Mouse (Mus musculus): ENCODE data around the gene Ssr3. TPM values are rescaled to one million over a fixed set of nuclear protein-coding genes. Genes with fewer than 3 reads are reported as not detected.
"Not testable (repeated sequence)": the region's sequence is repeated elsewhere in the genome, so short reads cannot be mapped to it uniquely, and the experiment has no call there.

Gene Ssr3
- polyA plus RNA-seq, 1 experiment from 2014 or later = 307 TPM

GRCm38 (mm10) chr3:65405781-65406180 lies 13.4 kb upstream of the Ssr3 start:
- Histone ChIP-seq H3K4me3 (ENCODE audit: low read length) (no peak overlapping the region), H3K36me3 (ENCODE audit: insufficient read depth, low read length) (no peaks in the 10 kb centered on the region), H3K4me2 (replicated peaks; ENCODE audit: low read depth, low read length) (no peak overlapping the region), H3K9me3 (ENCODE audit: low read length) (no peaks in the 10 kb centered on the region), H3K27me3 (ENCODE audit: insufficient read depth, low read length) (no peaks in the 10 kb centered on the region), H3K27ac (ENCODE audit: low read length) (no peak overlapping the region), H3K4me1 (ENCODE audit: insufficient read depth, low read length) (no peaks in the 10 kb centered on the region), H3K9ac (replicated peaks; ENCODE audit: low read length) (no peak overlapping the region)
- no peak for ATAC-seq (ENCODE audit: low FRiP score, low TSS enrichment)
- 83% methylated on average over 4 of the region's 4 CpGs for WGBS

- Histone ChIP-seq H3K4me2 (replicated peaks; ENCODE audit: low read depth, low read length) (no peak overlapping the region), H3K27ac (ENCODE audit: low read length) (no peak overlapping the region), H3K36me3 (ENCODE audit: insufficient read depth, low read length) (no peaks in the 10 kb centered on the region), H3K27me3 (ENCODE audit: insufficient read depth, low read length) (no peaks in the 10 kb centered on the region), H3K4me3 (ENCODE audit: low read length) (no peak overlapping the region), H3K4me1 (ENCODE audit: insufficient read depth, low read length) (no peaks in the 10 kb centered on the region), H3K9ac (replicated peaks; ENCODE audit: low read length) (no peak overlapping the region), H3K9me3 (ENCODE audit: low read length) (no peaks in the 10 kb centered on the region)
- ATAC-seq (ENCODE audit: low FRiP score, low TSS enrichment) = no peak
- 94% methylated on average over 3 of the region's 3 CpGs for WGBS
These were observed 5.1 kb upstream of the Ssr3 start for GRCm38 (mm10) chr3:65397566-65397965.

- ATAC-seq (ENCODE audit: low FRiP score, low TSS enrichment) = no peak
- Histone ChIP-seq H3K27me3 (ENCODE audit: insufficient read depth, low read length) (no peaks in the 10 kb centered on the region), H3K4me2 (replicated peaks; ENCODE audit: low read depth, low read length) (no peak overlapping the region), H3K4me1 (ENCODE audit: insufficient read depth, low read length) (no peaks in the 10 kb centered on the region), H3K9ac (replicated peaks; ENCODE audit: low read length) (no peak overlapping the region), H3K4me3 (ENCODE audit: low read length) (no peak overlapping the region), H3K27ac (ENCODE audit: low read length) (no peak overlapping the region), H3K36me3 (ENCODE audit: insufficient read depth, low read length) (no peaks in the 10 kb centered on the region), H3K9me3 (ENCODE audit: low read length) (no peaks in the 10 kb centered on the region)
- WGBS = 82% methylated on average over 4 of the region's 4 CpGs
These were observed 4.5 kb upstream of the Ssr3 start for GRCm38 (mm10) chr3:65396835-65397504.

GRCm38 (mm10) chr3:65395111-65395510 lies 2.7 kb upstream of the Ssr3 start:
- not testable (repeated sequence) for H3K27ac ChIP-seq (ENCODE audit: low read length); H3K27me3 ChIP-seq (ENCODE audit: insufficient read depth, low read length); H3K36me3 ChIP-seq (ENCODE audit: insufficient read depth, low read length); H3K9ac ChIP-seq (replicated peaks; ENCODE audit: low read length); ATAC-seq (ENCODE audit: low FRiP score, low TSS enrichment); H3K9me3 ChIP-seq (ENCODE audit: low read length); H3K4me1 ChIP-seq (ENCODE audit: insufficient read depth, low read length); H3K4me2 ChIP-seq (replicated peaks; ENCODE audit: low read depth, low read length); H3K4me3 ChIP-seq (ENCODE audit: low read length)
- WGBS = 71% methylated on average over 1 of the region's 1 CpGs

- peaks cover 31% of the 10 kb centered on the region for H3K36me3 ChIP-seq (ENCODE audit: insufficient read depth, low read length)
- no peaks in the 10 kb centered on the region for H3K9me3 ChIP-seq (ENCODE audit: low read length)
- 0% methylated on average over 35 of the region's 37 CpGs for WGBS
- no peaks in the 10 kb centered on the region for H3K27me3 ChIP-seq (ENCODE audit: insufficient read depth, low read length)
- peak overlapping the region; percentile 69 for H3K4me2 ChIP-seq (replicated peaks; ENCODE audit: low read depth, low read length)
- H3K4me1 ChIP-seq (ENCODE audit: insufficient read depth, low read length) = peaks cover 5% of the 10 kb centered on the region; the same call in 1 of the 2 replicates
- H3K27ac ChIP-seq (ENCODE audit: low read length) = peak overlapping the region; percentile 95
- H3K9ac ChIP-seq (replicated peaks; ENCODE audit: low read length) = peak overlapping the region; percentile 95
- H3K4me3 ChIP-seq (ENCODE audit: low read length) = peak overlapping the region; percentile 94
- ATAC-seq (ENCODE audit: low FRiP score, low TSS enrichment) = peak; percentile 69
These were observed 521 bp downstream of the Ssr3 start for GRCm38 (mm10) chr3:65391784-65392420.

GRCm38 (mm10) chr3:65391222-65391783 lies 1.1 kb downstream of the Ssr3 start:
- Histone ChIP-seq H3K4me3 (ENCODE audit: low read length) (peak overlapping the region; percentile 94), H3K9ac (replicated peaks; ENCODE audit: low read length) (peak overlapping the region; percentile 95), H3K4me1 (ENCODE audit: insufficient read depth, low read length) (peaks cover 5% of the 10 kb centered on the region; the same call in 1 of the 2 replicates), H3K27ac (ENCODE audit: low read length) (peak overlapping the region; percentile 95), H3K27me3 (ENCODE audit: insufficient read depth, low read length) (no peaks in the 10 kb centered on the region), H3K36me3 (ENCODE audit: insufficient read depth, low read length) (peaks cover 37% of the 10 kb centered on the region), H3K4me2 (replicated peaks; ENCODE audit: low read depth, low read length) (peak overlapping the region; percentile 69), H3K9me3 (ENCODE audit: low read length) (no peaks in the 10 kb centered on the region)
- WGBS = 18% methylated on average over 6 of the region's 6 CpGs
- ATAC-seq (ENCODE audit: low FRiP score, low TSS enrichment) = no peak

GRCm38 (mm10) chr3:65385771-65386170 lies 6.7 kb downstream of the Ssr3 start:
- no peaks in the 10 kb centered on the region for H3K27me3 ChIP-seq (ENCODE audit: insufficient read depth, low read length)
- H3K4me2 ChIP-seq (replicated peaks; ENCODE audit: low read depth, low read length) = no peak overlapping the region
- H3K27ac ChIP-seq (ENCODE audit: low read length) = no peak overlapping the region
- H3K36me3 ChIP-seq (ENCODE audit: insufficient read depth, low read length) = peaks cover 58% of the 10 kb centered on the region
- no peak overlapping the region for H3K9ac ChIP-seq (replicated peaks; ENCODE audit: low read length)
- H3K4me3 ChIP-seq (ENCODE audit: low read length) = no peak overlapping the region
- H3K4me1 ChIP-seq (ENCODE audit: insufficient read depth, low read length) = no peaks in the 10 kb centered on the region
- no peaks in the 10 kb centered on the region for H3K9me3 ChIP-seq (ENCODE audit: low read length)
- no peak for ATAC-seq (ENCODE audit: low FRiP score, low TSS enrichment)

- Histone ChIP-seq H3K4me1 (ENCODE audit: insufficient read depth, low read length) (no peaks in the 10 kb centered on the region), H3K9me3 (ENCODE audit: low read length) (no peaks in the 10 kb centered on the region), H3K9ac (replicated peaks; ENCODE audit: low read length) (no peak overlapping the region), H3K27me3 (ENCODE audit: insufficient read depth, low read length) (no peaks in the 10 kb centered on the region), H3K4me2 (replicated peaks; ENCODE audit: low read depth, low read length) (no peak overlapping the region), H3K36me3 (ENCODE audit: insufficient read depth, low read length) (peaks cover 52% of the 10 kb centered on the region), H3K4me3 (ENCODE audit: low read length) (no peak overlapping the region), H3K27ac (ENCODE audit: low read length) (no peak overlapping the region)
- 73% methylated on average over 3 of the region's 3 CpGs for WGBS
- no peak for ATAC-seq (ENCODE audit: low FRiP score, low TSS enrichment)
These were observed 8.0 kb downstream of the Ssr3 start for GRCm38 (mm10) chr3:65384431-65384830.

GRCm38 (mm10) chr3:65381094-65381493 lies 11.3 kb downstream of the Ssr3 start:
- Histone ChIP-seq H3K4me3 (ENCODE audit: low read length) (no peak overlapping the region), H3K27me3 (ENCODE audit: insufficient read depth, low read length) (no peaks in the 10 kb centered on the region), H3K9ac (replicated peaks; ENCODE audit: low read length) (no peak overlapping the region), H3K36me3 (ENCODE audit: insufficient read depth, low read length) (peaks cover 35% of the 10 kb centered on the region), H3K27ac (ENCODE audit: low read length) (no peak overlapping the region), H3K9me3 (ENCODE audit: low read length) (no peaks in the 10 kb centered on the region), H3K4me1 (ENCODE audit: insufficient read depth, low read length) (no peaks in the 10 kb centered on the region), H3K4me2 (replicated peaks; ENCODE audit: low read depth, low read length) (no peak overlapping the region)
- WGBS = 84% methylated on average over 4 of the region's 4 CpGs
- ATAC-seq (ENCODE audit: low FRiP score, low TSS enrichment) = no peak

- no peaks in the 10 kb centered on the region for H3K4me1 ChIP-seq (ENCODE audit: insufficient read depth, low read length)
- H3K9me3 ChIP-seq (ENCODE audit: low read length) = no peaks in the 10 kb centered on the region
- H3K27me3 ChIP-seq (ENCODE audit: insufficient read depth, low read length) = no peaks in the 10 kb centered on the region
- H3K27ac ChIP-seq (ENCODE audit: low read length) = no peak overlapping the region
- no peak overlapping the region for H3K9ac ChIP-seq (replicated peaks; ENCODE audit: low read length)
- WGBS = 79% methylated on average over 4 of the region's 4 CpGs
- ATAC-seq (ENCODE audit: low FRiP score, low TSS enrichment) = no peak
- H3K36me3 ChIP-seq (ENCODE audit: insufficient read depth, low read length) = peaks cover 32% of the 10 kb centered on the region
- H3K4me3 ChIP-seq (ENCODE audit: low read length) = no peak overlapping the region
- H3K4me2 ChIP-seq (replicated peaks; ENCODE audit: low read depth, low read length) = no peak overlapping the region
These were observed 12.4 kb downstream of the Ssr3 start for GRCm38 (mm10) chr3:65379884-65380539.

All from kidney, embryonic 16.5 days (tissue).